Mouse (Mus musculus): ENCODE measurements at regions not wholly inside any gene's neighbourhood (a gene's known extent, or its start where the extent isn't known, plus 50 kb on each side); places are given as distances from the start of the nearest gene placed in this dataset.

DNA sequence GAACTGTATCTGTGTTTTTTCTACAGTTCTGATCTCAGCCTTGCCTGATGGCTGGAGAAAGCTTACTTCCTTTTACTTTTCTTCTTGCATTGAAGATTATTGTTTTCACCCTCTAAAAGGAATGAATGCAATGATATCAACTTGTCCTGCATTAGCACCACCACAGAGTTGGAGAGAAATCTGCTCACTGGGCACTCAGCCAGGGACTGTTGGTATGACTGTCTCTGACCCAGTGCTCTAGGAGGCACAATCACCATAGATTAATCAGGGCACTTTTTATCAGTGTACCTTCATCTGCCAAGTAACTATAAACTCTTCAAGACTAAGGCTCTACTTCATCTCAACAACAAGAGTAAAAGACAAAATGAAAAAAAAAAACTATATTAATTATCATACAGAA lies 888.1 kb downstream of the 5730522E02Rik start:
- H3K4me2 ChIP-seq (ENCODE audit: insufficient read depth, low read depth, poor library complexity, severe bottlenecking): no peak overlapping the region
- TF ChIP-seq TBP (conservative IDR thresholded peaks at IDR 0.05; ENCODE audit: low read depth, low read length) (no peak), POLR2AphosphoS2 (IDR thresholded peaks at IDR 0.05; ENCODE audit: low read depth, low read length) (no peak), ZKSCAN1 (IDR thresholded peaks at IDR 0.05; ENCODE audit: borderline replicate concordance, low read depth, low read length) (no peak), HCFC1 (IDR thresholded peaks at IDR 0.05; ENCODE audit: low read depth, low read length) (no peak), NELFE (IDR thresholded peaks at IDR 0.05; ENCODE audit: low read depth, low read length) (no peak), MAZ (IDR thresholded peaks at IDR 0.05; ENCODE audit: low read depth, low read length) (no peak), CHD1 (IDR thresholded peaks at IDR 0.05; ENCODE audit: low read depth, low read length) (no peak), ZNF384 (IDR thresholded peaks at IDR 0.05; ENCODE audit: low read depth, low read length) (no peak), USF1 (IDR thresholded peaks at IDR 0.05; ENCODE audit: low read depth, low read length) (no peak), SMC3 (IDR thresholded peaks at IDR 0.05; ENCODE audit: low read depth, low read length) (no peak)
- no peak overlapping the region for H3K9ac ChIP-seq (ENCODE audit: insufficient read depth, low read depth)
- DNase-seq (ENCODE audit: extremely low read depth): no peak
- dilution Hi-C loops (cut with MboI; ENCODE audit: extremely low pct_ligation_motif_present, extremely low pct_unique_long_range_greater_than_20kb, low sequenced_read_pairs) (no loop called here), in situ Hi-C loops (cut with MboI; ENCODE audit: low pct_ligation_motif_present, low pct_unique_long_range_greater_than_20kb, low sequenced_read_pairs) (loop anchor here (25.0 kb wide), 1 partner anchor 1260 kb away; no protein-coding TSS in a partner anchor)
- H3K9me3 ChIP-seq (replicated peaks; ENCODE audit: low read length): no peaks in the 10 kb centered on the region
- no peak overlapping the region for H3K4me3 ChIP-seq (replicated peaks in 1 of 3; ENCODE audit: low read depth in 2 of 3, low read length in 2 of 3, poor library complexity in 1 of 3)
- no peaks in the 10 kb centered on the region for H3K27me3 ChIP-seq (replicated peaks)
- peaks cover 0 to 8% of the 10 kb centered on the region in 2 experiments; a peak in 2 of 4 replicates for H3K4me1 ChIP-seq (ENCODE audit: control insufficient read depth in 1 of 2, insufficient read depth in 2 of 2)
- H3K79me2 ChIP-seq (replicated peaks; ENCODE audit: control insufficient read depth, extremely low read depth, insufficient read depth, poor library complexity, severe bottlenecking): no peaks in the 10 kb centered on the region
- no peak overlapping the region for H3K27ac ChIP-seq (ENCODE audit: insufficient read depth, low read depth)
- H3K36me3 ChIP-seq (replicated peaks in 1 of 2; ENCODE audit: control insufficient read depth in 1 of 2, insufficient read depth in 1 of 2, low read length in 1 of 2): no peaks in the 10 kb centered on the region

DNA sequence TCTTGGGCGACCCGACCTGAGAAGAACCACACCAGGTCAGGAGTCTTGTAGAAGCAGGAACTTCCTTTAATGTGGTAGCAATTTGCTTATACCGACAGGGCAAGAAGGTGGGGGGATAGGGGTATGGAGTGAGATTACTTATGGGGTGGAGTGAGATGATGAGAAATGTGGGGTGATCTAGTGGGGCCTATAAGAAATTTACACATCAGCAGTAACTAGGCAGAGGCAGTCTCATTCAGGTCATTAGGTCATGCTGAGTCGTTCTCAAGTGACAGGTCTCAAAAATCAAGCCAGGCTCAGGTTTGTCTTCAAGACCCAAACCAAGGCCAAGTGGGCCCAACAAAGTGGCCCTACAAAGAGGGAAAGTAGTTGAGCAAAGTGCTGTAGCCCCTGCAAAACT lies 889.1 kb downstream of the 5730522E02Rik start:
- no peak overlapping the region for H3K27ac ChIP-seq (ENCODE audit: insufficient read depth, low read depth)
- no peaks in the 10 kb centered on the region for H3K79me2 ChIP-seq (replicated peaks; ENCODE audit: control insufficient read depth, extremely low read depth, insufficient read depth, poor library complexity, severe bottlenecking)
- peak; percentile 61 for DNase-seq (ENCODE audit: extremely low read depth)
- in situ Hi-C loops (cut with MboI; ENCODE audit: low pct_ligation_motif_present, low pct_unique_long_range_greater_than_20kb, low sequenced_read_pairs) (loop anchor here (25.0 kb wide), 1 partner anchor 1259 kb away; no protein-coding TSS in a partner anchor), dilution Hi-C loops (cut with MboI; ENCODE audit: extremely low pct_ligation_motif_present, extremely low pct_unique_long_range_greater_than_20kb, low sequenced_read_pairs) (no loop called here)
- H3K9ac ChIP-seq (ENCODE audit: insufficient read depth, low read depth): no peak overlapping the region
- no peaks in the 10 kb centered on the region for H3K27me3 ChIP-seq (replicated peaks)
- no peak overlapping the region for H3K4me3 ChIP-seq (replicated peaks in 1 of 3; ENCODE audit: low read depth in 2 of 3, low read length in 2 of 3, poor library complexity in 1 of 3)
- no peaks in the 10 kb centered on the region for H3K36me3 ChIP-seq (replicated peaks in 1 of 2; ENCODE audit: control insufficient read depth in 1 of 2, insufficient read depth in 1 of 2, low read length in 1 of 2)
- H3K9me3 ChIP-seq (replicated peaks; ENCODE audit: low read length): no peaks in the 10 kb centered on the region
- no peak for TF ChIP-seq TBP (conservative IDR thresholded peaks at IDR 0.05; ENCODE audit: low read depth, low read length)
- TF ChIP-seq NELFE (IDR thresholded peaks at IDR 0.05; ENCODE audit: low read depth, low read length): no peak
- no peak for TF ChIP-seq CHD1 (IDR thresholded peaks at IDR 0.05; ENCODE audit: low read depth, low read length)
- peak; percentile 82; the same call in 1 of the 2 replicates for TF ChIP-seq CHD2 (IDR thresholded peaks at IDR 0.05; ENCODE audit: low read length)
- no peak for TF ChIP-seq BHLHE40 (IDR thresholded peaks at IDR 0.05; ENCODE audit: low read depth, low read length)
- no peak overlapping the region for H3K4me2 ChIP-seq (ENCODE audit: insufficient read depth, low read depth, poor library complexity, severe bottlenecking)
- peaks cover 0 to 8% of the 10 kb centered on the region in 2 experiments; a peak in 2 of 4 replicates for H3K4me1 ChIP-seq (ENCODE audit: control insufficient read depth in 1 of 2, insufficient read depth in 2 of 2)

DNA sequence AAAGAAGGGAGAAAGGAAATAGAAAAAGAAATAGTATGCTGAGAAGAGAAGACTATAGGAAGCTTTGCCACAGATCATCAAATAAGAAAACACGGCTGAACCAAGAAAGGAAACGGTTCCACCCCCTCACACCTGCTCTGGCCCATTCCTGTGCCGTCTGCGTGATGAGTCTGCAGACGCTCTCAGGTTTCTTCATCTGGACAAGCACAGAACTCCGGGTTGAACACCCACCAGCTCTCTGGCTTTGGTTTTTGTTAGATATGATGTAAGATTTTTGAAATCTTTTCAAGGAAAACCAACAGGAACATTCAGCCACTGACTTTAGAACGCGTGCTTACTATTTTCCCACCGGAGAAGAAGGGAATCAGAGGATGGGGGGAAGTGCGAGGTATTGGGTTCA lies 895.9 kb downstream of the 5730522E02Rik start:
- no peaks in the 10 kb centered on the region for H3K79me2 ChIP-seq (replicated peaks; ENCODE audit: control insufficient read depth, extremely low read depth, insufficient read depth, poor library complexity, severe bottlenecking)
- no peak overlapping the region for H3K4me3 ChIP-seq (replicated peaks in 1 of 3; ENCODE audit: low read depth in 2 of 3, low read length in 2 of 3, poor library complexity in 1 of 3)
- TF ChIP-seq JUN (IDR thresholded peaks at IDR 0.05; ENCODE audit: insufficient read depth, low read depth, low read length): no peak
- no peak for TF ChIP-seq SMC3 (IDR thresholded peaks at IDR 0.05; ENCODE audit: low read depth, low read length)
- no peak for TF ChIP-seq TBP (conservative IDR thresholded peaks at IDR 0.05; ENCODE audit: low read depth, low read length)
- no peak for TF ChIP-seq ZC3H11A (IDR thresholded peaks at IDR 0.05; ENCODE audit: low read depth, low read length)
- no peak for TF ChIP-seq MAFK (IDR thresholded peaks at IDR 0.05; ENCODE audit: insufficient replicate concordance, low read length)
- TF ChIP-seq UBTF (IDR thresholded peaks at IDR 0.05; ENCODE audit: low read depth, low read length): no peak
- TF ChIP-seq ZNF384 (IDR thresholded peaks at IDR 0.05; ENCODE audit: low read depth, low read length): no peak
- no peak for TF ChIP-seq CHD1 (IDR thresholded peaks at IDR 0.05; ENCODE audit: low read depth, low read length)
- no peak for TF ChIP-seq IRF4 (IDR thresholded peaks at IDR 0.05; ENCODE audit: low read depth, low read length)
- no peak for TF ChIP-seq USF1 (IDR thresholded peaks at IDR 0.05; ENCODE audit: low read depth, low read length)
- no peak for TF ChIP-seq CTCF (conservative IDR thresholded peaks at IDR 0.05 in 1 of 2, IDR thresholded peaks at IDR 0.05 in 1 of 2; ENCODE audit: low read depth in 2 of 2, low read length in 2 of 2)
- TF ChIP-seq RAD21 (IDR thresholded peaks at IDR 0.05; ENCODE audit: low read depth, low read length): no peak
- no peak for TF ChIP-seq ZMIZ1 (IDR thresholded peaks at IDR 0.05; ENCODE audit: low read depth, low read length)
- dilution Hi-C loops (cut with MboI; ENCODE audit: extremely low pct_ligation_motif_present, extremely low pct_unique_long_range_greater_than_20kb, low sequenced_read_pairs) (no loop called here), in situ Hi-C loops (cut with MboI; ENCODE audit: low pct_ligation_motif_present, low pct_unique_long_range_greater_than_20kb, low sequenced_read_pairs) (loop anchor here (25.0 kb wide), 1 partner anchor 1252 kb away; no protein-coding TSS in a partner anchor)
- no peaks in the 10 kb centered on the region for H3K4me1 ChIP-seq (ENCODE audit: control insufficient read depth in 1 of 2, insufficient read depth in 2 of 2)
- no peaks in the 10 kb centered on the region for H3K36me3 ChIP-seq (replicated peaks in 1 of 2; ENCODE audit: control insufficient read depth in 1 of 2, insufficient read depth in 1 of 2, low read length in 1 of 2)
- H3K9me3 ChIP-seq (replicated peaks; ENCODE audit: low read length): no peaks in the 10 kb centered on the region
- no peak overlapping the region for H3K27ac ChIP-seq (ENCODE audit: insufficient read depth, low read depth)
- no peak overlapping the region for H3K4me2 ChIP-seq (ENCODE audit: insufficient read depth, low read depth, poor library complexity, severe bottlenecking)
- no peak overlapping the region for H3K9ac ChIP-seq (ENCODE audit: insufficient read depth, low read depth)
- H3K27me3 ChIP-seq (replicated peaks): no peaks in the 10 kb centered on the region
- DNase-seq (ENCODE audit: extremely low read depth): no peak

Data from CH12.LX (cell line).